Mouse (Mus musculus) thymus, adult 2 months (tissue): ENCODE measurements around the gene Ndufa13.

ENCODE experiments used
- CTCF ChIP-seq: fragments of 200-500 bp; IDR thresholded peaks from 2 replicates; pipeline ENCODE4 v1.5.1; 2012; ENCODE audit warnings: mild to moderate bottlenecking, control low read depth, low read length, moderate library complexity, borderline replicate concordance; ENCODE audit not compliant: control insufficient read depth, poor library complexity, insufficient read depth; ENCODE audit errors: extremely low read depth
- POLR2A ChIP-seq: fragments of 200-500 bp; IDR thresholded peaks from 2 replicates; pipeline ENCODE4 v1.6.1; 2012; ENCODE audit warnings: mild to moderate bottlenecking, low read length, control low read depth, moderate library complexity; ENCODE audit not compliant: control insufficient read depth, poor library complexity, insufficient read depth; ENCODE audit errors: extremely low read depth

GRCm38 (mm10) chr8:69867696-69868326, 34.5 kb downstream of the Ndufa13 start:
- TF ChIP-seq CTCF, result no peak
- no peak for TF ChIP-seq POLR2A
